Mouse (Mus musculus) frontal cortex, postnatal 25 days (tissue): ENCODE measurements around the gene Pkp4.
"Not testable (repeated sequence)": the region's sequence is repeated elsewhere in the genome, so short reads cannot be mapped to it uniquely, and the experiment has no call there.

ENCODE experiments used
- DNase-seq, 2 experiments: peaks; one replicate each; pipeline ENCODE4 v3.0.0; 2022; ENCODE audit warnings: low spot score in 2 of 2

Pkp4 gene

DNA sequence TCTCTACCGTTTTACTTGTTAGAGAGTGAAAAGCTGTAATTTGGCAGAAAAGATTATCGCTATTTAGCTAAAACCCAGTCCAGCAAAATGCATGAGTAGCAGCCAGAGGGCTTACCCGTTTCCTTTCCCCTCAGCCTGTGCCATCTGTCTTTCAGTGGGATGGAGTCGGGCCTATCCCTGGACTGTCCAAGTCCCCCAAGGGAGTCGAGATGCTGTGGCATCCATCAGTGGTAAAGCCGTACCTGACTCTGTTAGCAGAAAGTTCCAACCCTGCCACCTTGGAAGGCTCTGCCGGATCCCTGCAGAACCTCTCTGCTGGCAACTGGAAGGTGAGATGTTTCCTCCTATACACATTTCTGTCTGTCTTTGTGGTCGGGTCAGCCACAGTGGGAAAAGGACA lies 178.3 kb downstream of the Pkp4 start:
- DNase-seq = no peak

DNA sequence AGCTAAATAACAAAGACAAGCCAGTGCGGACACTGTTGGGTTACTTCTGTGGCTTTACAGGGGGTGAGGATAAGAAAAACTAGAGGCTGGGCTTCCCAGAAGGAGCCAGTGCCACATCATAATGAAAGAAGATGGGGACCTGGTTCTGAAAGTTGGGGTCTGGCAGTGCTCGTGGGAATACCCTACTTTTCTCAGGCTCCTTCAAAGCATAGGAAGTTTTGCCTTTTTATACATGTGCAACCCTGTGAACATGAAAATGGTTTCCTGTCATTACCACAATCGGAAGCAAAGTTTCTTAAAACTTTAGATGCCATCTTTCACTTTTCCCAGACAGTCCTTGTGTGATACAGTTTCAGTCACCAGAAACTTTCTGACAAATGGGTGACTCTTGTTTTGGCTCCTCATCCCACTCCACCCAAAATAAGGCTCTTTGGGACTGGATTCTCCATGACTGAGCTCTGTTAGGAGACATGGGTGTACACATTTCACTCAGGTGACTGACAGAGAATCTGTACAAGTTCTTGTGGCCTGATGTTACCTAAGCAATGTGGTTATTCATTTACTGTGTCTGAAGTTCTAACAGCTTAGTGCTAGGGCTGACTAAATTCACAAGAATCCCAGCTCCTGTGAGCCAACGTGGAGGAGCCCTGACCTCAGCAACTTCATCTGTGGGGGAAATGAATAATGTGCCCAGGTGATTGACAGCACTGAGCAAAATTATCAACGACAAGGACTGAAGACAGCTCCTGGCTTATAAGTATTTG lies 179.3 kb downstream of the Pkp4 start:
- no peak for DNase-seq

DNA sequence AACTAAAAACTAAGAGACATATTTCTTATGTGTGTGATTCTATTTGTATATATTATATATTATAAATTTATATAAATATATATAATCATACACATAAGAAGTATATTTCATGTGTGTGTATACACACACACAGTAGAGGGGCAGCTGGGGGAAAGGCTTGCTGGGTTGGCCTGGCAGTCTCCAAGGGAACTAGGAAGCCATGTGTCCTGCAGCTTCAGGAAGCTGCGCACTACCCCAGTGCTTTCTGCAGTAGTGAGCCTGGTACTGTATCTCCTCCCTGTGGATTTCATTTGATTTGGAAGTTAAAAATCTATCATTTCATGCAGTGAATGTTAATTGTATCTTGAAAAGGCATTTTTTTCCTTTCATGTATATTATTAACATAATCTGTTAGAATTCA lies 180.2 kb downstream of the Pkp4 start:
- no peak for DNase-seq

DNA sequence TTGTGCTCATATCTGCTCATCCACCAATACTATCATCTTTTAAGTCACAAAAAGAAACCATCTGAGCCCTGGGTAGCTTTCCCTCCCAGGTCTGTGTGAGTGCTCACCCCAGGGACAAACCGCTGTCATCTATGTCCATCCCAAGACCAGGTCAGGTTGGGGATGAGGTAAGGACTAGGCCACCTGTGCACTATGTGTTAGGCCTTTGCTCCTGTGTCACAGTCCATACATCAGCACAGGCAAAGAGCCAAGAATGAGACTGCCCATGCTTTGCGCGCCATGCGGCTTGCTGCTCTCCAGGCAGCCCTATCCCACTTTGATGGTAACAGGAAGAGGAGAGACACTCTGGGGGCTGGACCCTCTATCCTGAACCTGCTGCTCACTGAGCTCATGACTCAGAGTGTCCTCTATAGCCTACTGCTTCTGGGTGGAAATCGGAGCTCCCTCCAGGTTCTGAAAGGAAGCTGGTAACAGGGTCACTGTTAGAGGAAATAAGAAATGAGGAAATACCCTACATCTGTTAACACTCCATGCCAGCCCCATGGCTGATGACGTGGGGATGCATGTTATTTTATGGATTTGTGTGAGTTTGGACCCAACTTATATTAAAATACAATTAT lies 182.1 kb downstream of the Pkp4 start:
- DNase-seq = no peak

DNA sequence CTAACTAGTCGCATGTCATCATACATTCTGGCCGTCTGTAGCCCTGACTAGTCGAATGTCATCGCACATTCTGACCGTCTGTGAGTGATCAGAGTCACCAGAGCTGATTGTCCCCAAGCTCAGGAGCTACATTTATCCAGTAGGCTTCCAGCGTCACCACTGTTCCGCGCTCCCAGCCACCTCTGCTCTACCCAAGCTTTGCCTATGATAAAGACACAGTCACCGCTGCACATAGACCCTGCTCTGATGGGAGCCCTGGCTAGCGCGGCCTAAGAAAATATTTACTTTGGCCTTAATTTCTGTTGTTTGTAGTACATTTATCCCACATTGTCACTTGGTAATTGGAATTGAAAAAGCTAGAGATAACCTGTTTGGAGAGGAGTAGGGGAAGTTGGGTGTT lies 183.2 kb downstream of the Pkp4 start:
- no peak for DNase-seq

DNA sequence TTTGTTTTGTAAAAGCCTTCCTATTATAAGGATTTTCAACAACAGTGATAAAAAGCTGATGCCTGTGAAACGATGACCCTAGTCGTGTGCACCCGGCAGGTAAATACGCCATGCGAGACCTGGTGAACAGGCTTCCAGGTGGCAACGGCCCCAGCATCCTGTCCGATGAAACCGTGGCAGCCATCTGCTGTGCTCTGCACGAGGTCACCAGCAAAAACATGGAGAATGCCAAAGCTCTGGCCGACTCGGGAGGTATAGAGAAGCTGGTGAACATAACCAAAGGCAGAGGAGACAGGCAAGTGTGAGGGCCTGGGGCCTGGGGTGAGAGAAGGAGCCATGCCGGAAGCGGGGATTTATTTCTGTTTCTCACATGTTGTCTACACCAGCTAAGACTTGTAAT lies 184.0 kb downstream of the Pkp4 start:
- no peak for DNase-seq

DNA sequence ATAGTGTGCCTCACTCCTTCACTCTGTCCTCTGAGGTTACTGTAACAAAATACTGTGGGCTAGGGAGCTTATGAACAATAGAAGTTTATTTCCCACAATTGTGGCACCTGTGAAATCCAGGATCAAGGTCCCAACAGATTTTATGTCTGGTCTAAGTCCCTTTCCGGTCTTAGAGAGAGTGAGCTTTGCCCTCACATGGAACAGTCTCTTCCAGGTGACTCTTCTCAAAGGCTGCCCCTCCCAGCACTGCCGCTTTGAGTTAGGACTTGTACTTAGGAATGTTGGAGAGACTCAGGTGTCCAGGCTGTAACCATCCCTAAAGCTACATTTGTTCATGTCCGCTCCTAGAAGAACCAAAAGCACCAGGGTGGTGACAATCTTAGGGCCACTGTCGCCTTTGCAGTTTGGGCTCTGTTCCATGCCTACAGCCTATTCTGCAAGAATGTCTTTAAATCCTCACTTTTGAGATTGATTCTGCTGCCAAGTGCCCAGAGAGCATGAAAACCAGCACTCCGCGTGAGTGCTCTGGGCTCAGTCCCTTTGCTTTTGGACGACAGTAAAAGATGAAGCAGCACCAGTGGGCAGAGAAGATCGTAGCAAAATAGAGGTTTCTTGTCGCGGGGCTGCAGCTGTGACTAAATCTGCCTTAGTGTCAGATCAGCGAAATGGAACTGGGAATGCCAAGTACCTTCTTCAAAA lies 184.6 kb downstream of the Pkp4 start:
- DNase-seq = no peak

DNA sequence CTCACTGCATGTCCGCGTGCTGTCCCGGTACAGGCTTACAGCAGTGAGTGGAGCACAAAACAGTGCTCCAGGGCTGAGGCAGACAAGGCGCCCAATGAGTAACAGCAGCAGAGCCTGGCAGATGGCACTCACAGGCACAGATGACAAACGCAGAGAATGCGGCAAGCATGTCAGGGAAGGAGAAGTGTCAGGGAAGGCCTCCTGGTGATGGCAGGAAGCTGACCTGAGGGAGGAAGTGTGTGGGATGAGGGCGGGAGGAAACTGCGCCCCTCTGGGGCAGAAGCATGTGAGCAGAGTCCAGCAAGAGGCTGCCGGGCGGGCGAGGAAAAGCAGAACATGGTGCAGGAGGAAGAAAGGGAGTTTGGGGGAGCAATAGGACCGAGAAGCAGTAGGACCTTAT lies 185.8 kb downstream of the Pkp4 start:
- no peak for DNase-seq

DNA sequence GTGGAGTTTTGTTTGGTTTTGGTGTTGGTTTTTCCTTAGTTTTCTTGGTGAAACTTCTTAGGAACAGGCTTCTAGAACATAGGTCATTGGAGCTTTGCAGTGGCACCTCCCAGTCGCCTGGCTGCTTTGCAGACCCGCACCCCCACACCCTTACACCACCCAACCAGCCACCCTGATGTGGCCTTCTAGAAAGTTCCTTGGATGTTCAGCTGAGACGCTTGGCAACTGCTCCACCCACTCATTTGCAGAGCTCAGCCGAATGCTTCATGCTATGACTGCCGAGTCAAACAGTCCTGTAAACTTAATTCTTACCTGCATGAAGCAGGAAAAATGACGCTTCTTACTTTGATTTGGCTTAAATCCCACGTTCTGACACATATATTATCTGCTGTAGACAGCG lies 187.9 kb downstream of the Pkp4 start:
- DNase-seq = no peak

DNA sequence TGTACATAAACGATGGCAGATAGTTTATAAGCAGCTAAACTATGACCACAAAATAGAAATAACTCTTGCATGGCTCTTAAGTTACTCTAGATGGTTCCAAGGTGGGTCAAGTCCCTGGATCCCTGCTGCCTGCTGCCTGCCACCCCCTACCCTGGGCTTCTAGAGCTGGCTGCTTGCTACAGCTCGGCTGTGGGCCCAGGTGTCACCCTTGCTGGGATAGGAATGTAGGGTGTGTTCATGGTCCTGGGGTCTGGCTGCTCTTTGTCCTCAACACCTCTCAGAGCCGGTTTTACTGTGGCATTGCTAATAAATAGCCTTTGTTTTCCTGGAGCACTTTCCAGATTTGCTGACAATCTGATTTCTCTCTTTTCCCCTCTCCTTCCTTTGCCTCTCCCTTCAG lies 189.4 kb downstream of the Pkp4 start:
- DNase-seq = no peak

DNA sequence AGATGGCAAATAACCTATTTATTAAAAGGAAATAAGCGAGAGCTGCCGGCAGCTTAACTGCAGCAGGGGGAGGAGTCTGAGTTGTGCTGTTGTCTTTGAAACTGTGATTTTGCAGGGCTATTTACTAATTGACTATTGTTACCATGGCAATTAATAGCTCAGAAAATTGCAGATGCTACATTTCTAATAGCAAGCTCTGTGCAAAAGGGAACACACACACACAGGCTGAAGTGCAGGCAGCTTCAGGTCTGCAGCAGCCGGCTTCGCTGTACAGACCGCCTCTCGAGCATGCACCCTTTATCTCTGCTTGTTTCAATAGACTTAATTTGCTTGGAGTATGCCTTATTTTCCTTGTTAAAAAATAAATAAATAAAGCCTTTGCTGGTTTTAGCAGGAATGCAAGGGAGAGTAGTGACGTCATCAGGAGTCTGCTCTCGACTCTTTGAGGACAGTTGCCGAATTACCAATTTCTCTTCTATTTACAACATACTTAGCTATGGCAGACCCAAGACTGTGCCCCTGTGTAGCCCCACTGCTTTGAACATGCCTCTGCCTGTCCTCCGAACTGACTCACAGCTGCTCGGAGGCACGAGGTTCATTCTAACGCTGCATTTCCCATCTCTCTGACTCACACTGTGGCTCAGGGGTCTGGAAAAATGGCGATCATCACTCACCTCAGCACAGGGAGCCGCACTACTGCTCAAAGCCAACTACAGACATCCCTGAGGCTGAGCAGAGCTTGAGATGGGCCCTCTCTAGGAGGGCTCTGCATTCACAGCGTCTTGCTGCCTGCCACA lies 190.9 kb downstream of the Pkp4 start:
- DNase-seq = no peak

DNA sequence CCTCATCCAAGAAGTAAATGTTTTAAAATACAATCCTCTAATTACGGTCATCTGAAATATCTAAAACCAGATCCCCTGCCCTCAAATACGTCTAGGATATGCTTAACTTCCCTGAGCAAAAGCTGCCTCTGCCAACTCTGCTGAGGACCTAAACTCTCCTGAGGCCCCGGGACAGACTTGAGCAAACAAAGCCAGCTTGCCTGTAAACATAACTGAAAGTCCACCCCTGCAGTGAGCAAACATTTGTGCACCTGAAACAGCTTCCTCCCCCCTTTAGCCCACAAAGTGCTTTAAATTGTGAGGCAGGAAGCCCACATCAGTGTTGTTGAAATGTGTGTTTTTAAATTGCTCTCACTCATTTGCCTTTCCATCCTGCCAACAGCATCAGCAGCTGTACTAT lies 193.2 kb downstream of the Pkp4 start:
- no peak for DNase-seq

DNA sequence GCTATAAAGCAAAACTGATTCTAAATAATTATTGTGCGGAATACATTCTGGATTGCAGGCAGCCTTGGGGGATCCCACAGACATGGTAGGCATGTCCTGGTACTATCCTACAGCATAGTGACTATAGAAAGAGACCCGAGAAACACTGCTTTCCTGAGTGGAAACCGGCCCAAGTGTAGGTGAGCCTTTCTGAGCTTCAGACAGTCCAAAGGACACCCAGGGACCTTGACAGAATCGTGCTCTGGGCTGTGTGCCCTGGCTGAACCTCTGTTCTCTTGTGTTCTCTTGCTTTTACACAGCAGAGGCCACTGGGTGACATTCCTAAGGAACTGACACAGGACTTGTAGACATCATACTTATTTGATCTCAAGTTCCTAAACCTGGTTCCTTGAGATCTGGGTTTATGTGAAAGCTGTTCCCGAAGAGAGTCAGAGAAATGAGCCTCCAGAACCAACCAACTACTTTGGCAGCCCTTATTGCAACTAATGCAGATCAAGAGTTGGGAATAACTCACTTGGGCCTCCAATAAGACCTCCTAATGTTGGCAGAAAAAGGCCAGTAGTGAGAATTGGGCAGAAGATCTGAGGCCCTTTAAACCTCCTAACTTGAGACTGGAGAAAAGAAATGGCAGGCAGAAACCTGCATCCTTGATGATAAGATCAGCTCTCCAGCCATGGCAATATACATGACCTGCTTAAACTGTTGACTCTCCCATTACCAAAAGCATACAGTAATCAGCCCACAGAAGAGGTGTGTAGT lies 195.1 kb downstream of the Pkp4 start:
- DNase-seq = no peak

DNA sequence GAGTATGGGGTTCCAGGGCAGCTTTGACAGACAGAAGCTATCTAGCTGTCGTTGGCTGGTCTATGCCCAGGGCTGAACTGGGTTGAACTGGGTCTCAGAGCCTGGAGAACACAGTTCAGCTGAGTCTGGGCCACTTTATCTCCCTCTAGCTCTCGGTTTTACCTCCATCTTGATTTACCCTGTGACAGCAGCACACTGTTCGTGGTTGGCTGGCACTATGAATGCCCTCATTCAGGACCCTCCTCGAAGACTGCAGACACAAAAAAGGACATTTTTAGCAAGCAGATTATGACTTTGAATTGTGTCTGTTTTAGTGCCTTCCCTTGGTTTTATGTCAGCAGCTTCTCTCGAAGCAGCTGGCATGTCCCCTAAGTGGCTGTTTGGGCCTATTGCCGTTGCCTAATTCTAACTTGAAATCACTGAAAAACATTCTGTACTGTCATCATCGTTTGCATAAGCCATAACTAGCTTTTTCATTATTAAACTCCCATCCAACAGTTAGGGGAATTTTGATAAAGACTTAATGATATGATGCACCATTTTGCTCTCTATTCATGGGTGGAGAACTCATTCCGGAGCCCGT lies 199.2 kb downstream of the Pkp4 start:
- DNase-seq = no peak

DNA sequence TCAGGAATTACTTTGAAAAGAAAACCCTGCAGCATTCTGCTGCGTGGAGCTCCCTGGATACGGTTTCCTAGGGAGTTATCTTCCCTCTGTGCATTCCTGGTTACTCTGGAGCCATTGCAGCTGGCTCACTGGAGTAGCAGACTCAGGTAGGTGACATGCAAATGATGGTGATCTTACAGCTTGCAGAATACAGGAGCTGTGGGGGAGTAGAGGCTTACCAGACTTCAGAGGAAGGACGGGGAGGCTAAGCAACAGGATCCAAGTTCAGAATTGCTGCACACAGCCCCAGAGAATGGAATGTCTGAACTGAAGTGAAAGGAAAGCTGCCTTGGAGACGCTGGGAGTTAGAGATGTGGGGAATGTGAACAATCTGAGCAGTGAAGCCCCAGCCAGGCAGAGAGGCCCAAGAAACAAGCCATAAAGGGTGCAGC lies 200.7 kb downstream of the Pkp4 start:
- DNase-seq = no peak

DNA sequence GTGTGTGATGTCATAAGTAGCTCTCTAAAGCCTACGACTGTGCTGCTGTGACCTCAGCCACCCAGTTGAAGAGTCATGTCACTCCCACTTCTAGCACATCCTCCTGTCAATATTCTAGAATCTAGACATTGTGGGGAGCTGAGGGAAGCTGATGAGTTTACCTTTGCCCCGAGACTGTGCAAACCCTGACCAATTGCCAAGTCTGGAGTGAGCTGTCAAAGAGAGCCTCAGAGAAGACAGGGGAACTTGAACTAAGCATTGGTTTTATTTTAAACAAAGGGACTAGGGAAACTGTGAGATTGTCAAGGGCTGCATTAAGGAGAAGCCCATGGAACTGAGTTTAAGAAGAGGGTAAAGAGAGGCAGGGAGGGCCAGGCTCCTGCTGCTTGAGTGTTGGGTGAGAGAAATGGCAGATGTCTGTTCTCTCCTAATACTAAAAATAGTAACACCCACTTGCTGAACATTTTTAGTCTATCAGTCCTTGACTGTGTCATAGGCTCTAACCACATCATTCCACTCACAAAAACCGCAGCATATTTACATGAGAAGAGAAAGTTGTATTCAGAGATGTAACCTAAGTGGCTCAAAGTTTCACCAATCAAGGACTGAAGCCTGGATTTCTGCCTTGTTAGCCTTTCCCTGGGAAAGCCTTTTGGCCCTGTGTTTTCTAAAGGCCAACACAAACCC lies 203.6 kb downstream of the Pkp4 start:
- DNase-seq = no peak

DNA sequence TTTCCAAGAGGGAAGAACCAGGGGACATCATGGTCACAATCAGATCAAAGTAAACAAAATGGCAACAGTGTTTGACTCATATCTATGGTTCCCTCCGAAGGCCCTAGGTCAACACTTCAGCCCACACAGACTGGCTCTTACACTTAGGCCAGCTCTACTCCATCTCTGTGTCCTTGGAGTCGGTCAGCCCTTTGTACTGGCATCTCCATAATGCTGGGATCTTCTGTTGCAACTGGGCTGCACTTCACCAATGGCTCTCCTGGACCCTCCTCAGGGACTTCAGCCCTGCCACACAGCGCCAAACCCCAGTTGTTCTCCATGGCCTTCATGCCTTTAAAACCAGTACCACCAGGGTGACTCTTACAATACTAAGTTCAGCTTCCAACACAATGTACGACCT lies 206.5 kb downstream of the Pkp4 start:
- no peak for DNase-seq

DNA sequence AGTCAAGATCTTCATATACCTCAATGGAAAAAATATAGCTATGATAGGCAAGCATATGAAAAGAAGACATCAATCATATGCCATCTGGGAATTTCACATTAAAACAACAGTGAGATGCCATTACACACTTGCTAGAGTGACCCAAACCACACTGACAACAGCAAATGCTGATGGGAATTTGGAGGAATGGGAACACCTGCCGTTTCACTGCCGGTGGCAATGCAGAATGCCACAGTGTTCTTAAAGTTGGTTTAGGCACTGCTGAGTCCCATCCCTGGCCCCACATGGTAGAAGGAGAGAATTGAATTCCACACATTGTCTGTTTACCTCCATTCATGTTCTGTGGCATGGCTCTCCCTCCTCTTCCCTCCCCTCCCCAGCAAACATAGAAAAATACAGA lies 212.5 kb downstream of the Pkp4 start:
- DNase-seq = no peak

DNA sequence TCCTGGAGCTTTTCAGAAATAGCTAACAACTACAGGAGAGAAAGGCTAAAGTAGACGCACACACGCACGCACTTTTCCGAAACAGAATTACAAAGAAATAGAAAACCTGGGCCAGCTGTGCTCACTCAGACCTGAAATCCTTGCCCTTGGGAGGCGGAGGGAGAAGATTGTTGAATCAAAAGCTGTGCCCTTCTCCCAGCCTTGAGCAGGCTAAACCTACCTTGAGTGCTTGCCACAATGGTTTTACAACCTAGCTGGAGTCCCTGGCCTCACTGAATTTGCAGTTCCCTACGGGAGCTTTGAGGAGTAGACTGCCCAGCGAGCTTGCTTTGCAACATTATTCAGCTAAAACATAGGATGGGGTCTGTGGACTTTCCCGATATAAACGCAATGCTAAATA lies 217.4 kb downstream of the Pkp4 start:
- DNase-seq = no peak

DNA sequence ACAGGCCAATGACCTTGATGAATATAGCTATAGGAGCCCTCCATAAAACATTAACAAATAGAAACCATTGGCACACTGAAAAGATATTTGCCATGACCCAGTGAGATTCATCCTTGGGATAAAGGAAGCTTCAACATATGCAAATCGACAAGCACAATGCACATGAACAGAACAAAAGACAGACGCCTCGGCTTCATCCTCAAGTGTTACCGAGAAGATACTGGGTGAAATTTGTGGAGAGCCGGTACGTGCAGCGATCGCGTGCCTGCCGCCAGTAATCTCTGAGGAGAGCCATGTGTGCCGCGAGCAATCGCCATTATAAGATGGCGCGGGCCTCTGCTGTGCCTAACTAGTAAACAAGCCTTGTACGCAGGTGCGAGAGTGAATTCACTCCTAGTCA lies 218.2 kb downstream of the Pkp4 start:
- not testable (repeated sequence) for DNase-seq

DNA sequence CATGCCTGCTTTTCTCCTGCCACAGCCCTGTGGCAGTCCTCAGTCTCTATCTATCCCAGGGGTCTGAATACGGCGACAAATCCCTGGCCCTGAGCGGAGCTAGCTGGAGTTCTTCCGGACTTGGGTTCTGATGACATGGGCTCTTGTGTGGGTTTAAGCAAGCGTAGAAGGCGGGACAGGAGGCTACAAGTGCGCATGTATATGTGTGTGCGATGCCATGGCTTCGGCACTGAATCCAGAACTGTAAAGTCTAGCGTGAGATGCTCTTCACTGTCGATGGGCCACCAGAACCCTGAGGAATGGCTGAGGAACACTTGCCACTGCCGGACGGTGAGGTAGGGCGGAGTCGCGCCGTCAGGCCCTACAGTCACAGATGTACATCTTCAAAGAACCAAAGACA lies 222.6 kb downstream of the Pkp4 start:
- DNase-seq = no peak
